Mouse (Mus musculus): ENCODE data around the gene Alox15. TPM values are rescaled to one million over a fixed set of nuclear protein-coding genes. Genes with fewer than 3 reads are reported as not detected.

The Alox15 gene
- polyA plus RNA-seq, 1 experiment from 2014 or later, result 0.09 TPM

- no peaks in the 10 kb centered on the region for H3K4me1 ChIP-seq (replicated peaks)
- peaks cover 2% of the 10 kb centered on the region; the same call in 1 of the 2 replicates for H3K9me3 ChIP-seq
- no peak overlapping the region for H3K4me2 ChIP-seq
- no peak overlapping the region for H3K9ac ChIP-seq (replicated peaks)
- ATAC-seq (ENCODE audit: insufficient number of reproducible peaks, insufficient read depth, low FRiP score, low TSS enrichment, low read depth), result no peak
- peaks cover 4% of the 10 kb centered on the region; the same call in 1 of the 2 replicates for H3K27me3 ChIP-seq
- H3K4me3 ChIP-seq (replicated peaks), result no peak overlapping the region
- no peak overlapping the region for H3K27ac ChIP-seq
- 97% methylated on average over 2 of the region's 2 CpGs for WGBS
- no peaks in the 10 kb centered on the region for H3K36me3 ChIP-seq
These were observed 43.5 kb downstream of the Alox15 start for GRCm38 (mm10) chr11:70308296-70308695.

GRCm38 (mm10) chr11:70306159-70306558 is 45.7 kb downstream of the Alox15 start:
- H3K4me3 ChIP-seq (replicated peaks), result no peak overlapping the region
- H3K36me3 ChIP-seq, result no peaks in the 10 kb centered on the region
- H3K27me3 ChIP-seq, result 0 out of 2 replicates have a peak, but pooled peaks cover 2% of the 10 kb centered on the region
- no peak overlapping the region for H3K9ac ChIP-seq (replicated peaks)
- no peak overlapping the region for H3K27ac ChIP-seq
- no peak for ATAC-seq (ENCODE audit: insufficient number of reproducible peaks, insufficient read depth, low FRiP score, low TSS enrichment, low read depth)
- WGBS, result 56% methylated on average over 7 of the region's 7 CpGs
- no peaks in the 10 kb centered on the region for H3K4me1 ChIP-seq (replicated peaks)
- no peak overlapping the region for H3K4me2 ChIP-seq
- peaks cover 5% of the 10 kb centered on the region; the same call in 1 of the 2 replicates for H3K9me3 ChIP-seq

GRCm38 (mm10) chr11:70302293-70302692 is 49.5 kb downstream of the Alox15 start:
- Histone ChIP-seq H3K4me2 (no peak overlapping the region), H3K36me3 (no peaks in the 10 kb centered on the region), H3K4me1 (replicated peaks) (no peaks in the 10 kb centered on the region), H3K9me3 (peaks cover 7% of the 10 kb centered on the region; the same call in 1 of the 2 replicates), H3K27ac (no peak overlapping the region), H3K4me3 (replicated peaks) (no peak overlapping the region), H3K9ac (replicated peaks) (no peak overlapping the region), H3K27me3 (no peaks in the 10 kb centered on the region)
- ATAC-seq (ENCODE audit: insufficient number of reproducible peaks, insufficient read depth, low FRiP score, low TSS enrichment, low read depth), result no peak
- WGBS, result 84% methylated on average over 4 of the region's 4 CpGs

GRCm38 (mm10) chr11:70297836-70298454 is 53.9 kb downstream of the Alox15 start:
- ATAC-seq (ENCODE audit: insufficient number of reproducible peaks, insufficient read depth, low FRiP score, low TSS enrichment, low read depth), result no peak
- Histone ChIP-seq H3K27ac (no peak overlapping the region), H3K9me3 (peaks cover 5% of the 10 kb centered on the region; the same call in 1 of the 2 replicates), H3K36me3 (no peaks in the 10 kb centered on the region), H3K4me2 (no peak overlapping the region), H3K9ac (replicated peaks) (no peak overlapping the region), H3K4me3 (replicated peaks) (no peak overlapping the region), H3K4me1 (replicated peaks) (no peaks in the 10 kb centered on the region), H3K27me3 (no peaks in the 10 kb centered on the region)
- WGBS, result 45% methylated on average over 12 of the region's 12 CpGs

GRCm38 (mm10) chr11:70297405-70297804 is 54.4 kb downstream of the Alox15 start:
- no peak overlapping the region for H3K4me2 ChIP-seq
- WGBS, result 51% methylated on average over 4 of the region's 4 CpGs
- H3K4me1 ChIP-seq (replicated peaks), result no peaks in the 10 kb centered on the region
- no peak overlapping the region for H3K27ac ChIP-seq
- no peaks in the 10 kb centered on the region for H3K27me3 ChIP-seq
- no peak for ATAC-seq (ENCODE audit: insufficient number of reproducible peaks, insufficient read depth, low FRiP score, low TSS enrichment, low read depth)
- H3K9me3 ChIP-seq, result peaks cover 5% of the 10 kb centered on the region; the same call in 1 of the 2 replicates
- no peak overlapping the region for H3K9ac ChIP-seq (replicated peaks)
- H3K4me3 ChIP-seq (replicated peaks), result no peak overlapping the region
- H3K36me3 ChIP-seq, result no peaks in the 10 kb centered on the region

Other genes with a start within 250 kb of the Alox15 start
- not detected in 2 replicates for gene Mgl2, start 221.7 kb downstream of the Alox15 start, polyA plus RNA-seq (2016; fragmentation: Nextera tagmentation; extraction: Ambion mirVana)
- gene Clec10a, start 195.8 kb downstream of the Alox15 start, polyA plus RNA-seq (2016; fragmentation: Nextera tagmentation; extraction: Ambion mirVana), result 0.28 TPM in 1 of 2 replicates, not detected in the other
- gene Slc16a11, start 139.3 kb downstream of the Alox15 start, polyA plus RNA-seq (2016; fragmentation: Nextera tagmentation; extraction: Ambion mirVana), result 1.5 and 1.8 TPM in 2 replicates
- 16.1 and 18.5 TPM in 2 replicates for gene Slc16a13, start 131.0 kb downstream of the Alox15 start, polyA plus RNA-seq (2016; fragmentation: Nextera tagmentation; extraction: Ambion mirVana)
- 7.1 and 8.2 TPM in 2 replicates for gene Bcl6b, start 122.2 kb downstream of the Alox15 start, polyA plus RNA-seq (2016; fragmentation: Nextera tagmentation; extraction: Ambion mirVana)
- 215 and 222 TPM in 2 replicates for gene 0610010K14Rik, start 114.1 kb downstream of the Alox15 start, polyA plus RNA-seq (2016; fragmentation: Nextera tagmentation; extraction: Ambion mirVana)
- 9.9 and 10.4 TPM in 2 replicates for gene Gm21988, start 112.2 kb downstream of the Alox15 start, polyA plus RNA-seq (2016; fragmentation: Nextera tagmentation; extraction: Ambion mirVana)
- gene Rnasek, start 112.2 kb downstream of the Alox15 start, polyA plus RNA-seq (2016; fragmentation: Nextera tagmentation; extraction: Ambion mirVana), result 117 and 118 TPM in 2 replicates
- gene Alox12, start 96.7 kb downstream of the Alox15 start, polyA plus RNA-seq (2016; fragmentation: Nextera tagmentation; extraction: Ambion mirVana), result 2.8 and 3.5 TPM in 2 replicates
- not detected in 2 replicates for gene Alox12e, start 29.4 kb downstream of the Alox15 start, polyA plus RNA-seq (2016; fragmentation: Nextera tagmentation; extraction: Ambion mirVana)
- 44.7 and 53.5 TPM in 2 replicates for gene Pelp1, start 58.0 kb upstream of the Alox15 start, polyA plus RNA-seq (2016; fragmentation: Nextera tagmentation; extraction: Ambion mirVana)
- 18.8 and 19.5 TPM in 2 replicates for gene Arrb2, start 80.6 kb upstream of the Alox15 start, polyA plus RNA-seq (2016; fragmentation: Nextera tagmentation; extraction: Ambion mirVana)
- gene Med11, start 99.9 kb upstream of the Alox15 start, polyA plus RNA-seq (2016; fragmentation: Nextera tagmentation; extraction: Ambion mirVana), result 43.0 and 44.0 TPM in 2 replicates
- 0.40 and 0.58 TPM in 2 replicates for gene Zmynd15, start 107.4 kb upstream of the Alox15 start, polyA plus RNA-seq (2016; fragmentation: Nextera tagmentation; extraction: Ambion mirVana)
- 1.1 and 1.9 TPM in 2 replicates for gene Cxcl16, start 108.0 kb upstream of the Alox15 start, polyA plus RNA-seq (2016; fragmentation: Nextera tagmentation; extraction: Ambion mirVana)
- gene Tm4sf5, start 153.2 kb upstream of the Alox15 start, polyA plus RNA-seq (2016; fragmentation: Nextera tagmentation; extraction: Ambion mirVana), result 0.36 and 1.4 TPM in 2 replicates
- gene Vmo1, start 162.6 kb upstream of the Alox15 start, polyA plus RNA-seq (2016; fragmentation: Nextera tagmentation; extraction: Ambion mirVana), result 0.66 TPM in 1 of 2 replicates, not detected in the other
- 0.37 and 0.68 TPM in 2 replicates for gene Gltpd2, start 167.2 kb upstream of the Alox15 start, polyA plus RNA-seq (2016; fragmentation: Nextera tagmentation; extraction: Ambion mirVana)
- gene Psmb6, start 173.3 kb upstream of the Alox15 start, polyA plus RNA-seq (2016; fragmentation: Nextera tagmentation; extraction: Ambion mirVana), result 857 and 867 TPM in 2 replicates
- not detected in 2 replicates for gene Gm40193, start 180.9 kb upstream of the Alox15 start, polyA plus RNA-seq (2016; fragmentation: Nextera tagmentation; extraction: Ambion mirVana)
- gene Pld2, start 188.0 kb upstream of the Alox15 start, polyA plus RNA-seq (2016; fragmentation: Nextera tagmentation; extraction: Ambion mirVana), result 4.4 and 4.5 TPM in 2 replicates
- 17.6 and 18.4 TPM in 2 replicates for gene Mink1, start 210.8 kb upstream of the Alox15 start, polyA plus RNA-seq (2016; fragmentation: Nextera tagmentation; extraction: Ambion mirVana)